Mouse (Mus musculus) ES-Bruce4 (cell line): ENCODE measurements around the gene Plekhg2.
"Not testable (repeated sequence)": the region's sequence is repeated elsewhere in the genome, so short reads cannot be mapped to it uniquely, and the experiment has no call there.

ENCODE experiments used
- CTCF ChIP-seq: IDR thresholded peaks from one replicate; pipeline ENCODE4 v1.8.1; 2011; ENCODE audit warnings: low read depth, low read length
- EP300 ChIP-seq: IDR thresholded peaks from 2 replicates; pipeline ENCODE4 v1.6.1; 2011; ENCODE audit warnings: low read depth, low read length; ENCODE audit not compliant: insufficient read depth

DNA sequence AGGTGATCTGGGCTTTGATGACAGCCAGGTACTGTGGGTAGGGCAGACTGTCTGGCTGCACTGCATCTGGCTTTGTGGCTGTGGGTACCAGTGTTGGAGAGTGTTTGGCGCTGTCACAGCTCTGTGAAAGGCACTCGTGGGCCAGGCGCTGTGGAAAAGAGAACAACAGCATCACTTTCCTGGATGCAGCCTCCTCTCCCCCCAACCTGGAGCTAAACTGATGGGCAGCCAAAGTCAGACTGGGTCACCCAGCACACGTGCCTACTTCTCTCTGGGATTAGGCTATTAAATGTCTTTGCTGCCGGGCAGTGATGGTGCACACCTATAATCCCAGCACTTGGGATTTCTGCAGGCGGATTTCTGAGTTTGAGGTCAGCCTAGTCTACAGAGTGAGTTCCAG is 14.5 kb upstream of the Plekhg2 start:
- not testable (repeated sequence) for TF ChIP-seq EP300, CTCF
